Mouse (Mus musculus) erythroblast, embryonic 14.5 days (primary cell): ENCODE results near the gene 2310022B05Rik.

ENCODE experiments used
- GATA1 ChIP-seq: IDR thresholded peaks from 2 replicates; pipeline ENCODE4 v1.6.1; 2012; ENCODE audit warnings: low read length, inconsistent platforms, mixed read lengths
- TAL1 ChIP-seq: IDR thresholded peaks from 3 replicates; pipeline ENCODE4 v1.6.1; 2012; ENCODE audit warnings: low read length, inconsistent platforms, mixed read lengths

DNA sequence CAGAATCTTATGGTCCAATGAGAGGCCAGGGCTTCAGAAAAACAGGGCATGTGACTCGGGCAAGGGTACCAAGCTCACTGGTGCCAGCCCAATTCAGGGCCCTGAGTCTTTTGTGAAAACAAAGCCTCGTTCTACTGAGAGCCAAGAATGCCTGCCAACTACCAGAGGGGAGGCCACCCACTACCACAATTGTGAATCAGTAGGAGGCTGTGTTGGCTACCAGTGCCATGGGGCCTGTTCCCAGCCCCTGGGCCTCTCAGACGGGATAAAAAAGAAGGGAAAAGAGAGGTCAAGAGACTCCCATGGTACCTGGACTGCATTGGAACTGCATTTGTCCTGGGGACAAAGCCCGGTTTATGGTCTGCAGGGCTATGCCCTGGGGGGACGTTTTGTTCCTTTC, 41.9 kb downstream of the 2310022B05Rik start:
- TF ChIP-seq TAL1, result no peak
- no peak for TF ChIP-seq GATA1
